Mouse (Mus musculus) E14TG2a.4 (cell line): Measurements from ENCODE around the gene Epb41.

Source experiments
- CTCF ChIP-seq: conservative IDR thresholded peaks from 2 replicates; pipeline ENCODE4 v1.5.1; 2014; ENCODE audit warnings: low read length
- NANOG ChIP-seq: IDR thresholded peaks from 2 replicates; pipeline ENCODE4 v1.6.1; 2014; ENCODE audit warnings: borderline replicate concordance, low read length, mixed read lengths
- POU5F1 ChIP-seq: IDR thresholded peaks from 2 replicates; pipeline ENCODE4 v1.6.1; 2014; ENCODE audit warnings: low read length, borderline replicate concordance

GRCm38 (mm10) chr4:132059541-132059940, 15.6 kb downstream of the Epb41 start:
- TF ChIP-seq CTCF = no peak
- no peak for TF ChIP-seq POU5F1
- no peak for TF ChIP-seq NANOG
